Mouse (Mus musculus) adrenal gland, adult 18-20 months (tissue): Measurements from ENCODE around the gene Lgals1. TPM values are rescaled to one million over a fixed set of nuclear protein-coding genes. Genes with fewer than 3 reads are reported as not detected.

Experiments used
- DNase-seq, 2 experiments: peaks; one replicate each; pipeline ENCODE4 v3.0.0; 2021 to 2022; ENCODE audit warnings: low spot score in 2 of 2
- total RNA-seq, 2 experiments: library from RNA; stranded (reverse); gene quantifications; 1 replicate in 1 of 2; 2 replicates in 1 of 2; pipeline ENCODE4 v1.2.3; 2021

The Lgals1 gene
- total RNA-seq, 2 experiments from 2014 or later: 300 to 824 TPM

- peak; percentile 72 to 76 for DNase-seq
Observed at GRCm38 (mm10) chr15:78934784-78935320, 8.3 kb downstream of the Lgals1 start, which contains the start of gene Nol12. Gene Nol12 (plus strand): TSS chr15:78934933.

GRCm38 (mm10) chr15:78936403-78936802 lies 9.9 kb downstream of the Lgals1 start:
- DNase-seq: no peak

GRCm38 (mm10) chr15:78937311-78937710 lies 10.8 kb downstream of the Lgals1 start:
- DNase-seq: no peak

- DNase-seq: no peak
Observed at GRCm38 (mm10) chr15:78937963-78938362, 11.4 kb downstream of the Lgals1 start.

- no peak for DNase-seq
Observed at GRCm38 (mm10) chr15:78940325-78940724, 13.8 kb downstream of the Lgals1 start.

- peak; percentile 83 to 84 for DNase-seq
Observed at GRCm38 (mm10) chr15:78942663-78943062, 16.1 kb downstream of the Lgals1 start.

- DNase-seq: no peak
Observed at GRCm38 (mm10) chr15:78946232-78946631, 19.7 kb downstream of the Lgals1 start.

GRCm38 (mm10) chr15:78947657-78948056 lies 21.1 kb downstream of the Lgals1 start, which contains the start of gene Triobp:
Gene Triobp (plus strand): TSS chr15:78947724.
- DNase-seq: peak; percentile 69 to 75

- no peak for DNase-seq
Observed at GRCm38 (mm10) chr15:78948152-78948725, 21.7 kb downstream of the Lgals1 start.

- DNase-seq: no peak
Observed at GRCm38 (mm10) chr15:78948883-78949282, 22.4 kb downstream of the Lgals1 start.

- DNase-seq: no peak
Observed at GRCm38 (mm10) chr15:78955663-78956062, 29.1 kb downstream of the Lgals1 start.

- DNase-seq: no peak
Observed at GRCm38 (mm10) chr15:78956351-78956750, 29.8 kb downstream of the Lgals1 start.

- no peak for DNase-seq
Observed at GRCm38 (mm10) chr15:78957021-78957420, 30.5 kb downstream of the Lgals1 start.

- DNase-seq: no peak
Observed at GRCm38 (mm10) chr15:78959537-78959936, 33.0 kb downstream of the Lgals1 start.

- DNase-seq: peak in 1 of 2 experiments; percentile 49
Observed at GRCm38 (mm10) chr15:78960088-78960487, 33.6 kb downstream of the Lgals1 start.

- peak; percentile 68 to 73 for DNase-seq
Observed at GRCm38 (mm10) chr15:78962885-78963284, 36.4 kb downstream of the Lgals1 start.

GRCm38 (mm10) chr15:78971626-78972025 lies 45.1 kb downstream of the Lgals1 start:
- no peak for DNase-seq

- peak in 1 of 2 experiments; percentile 46 for DNase-seq
Observed at GRCm38 (mm10) chr15:78973950-78974349, 47.4 kb downstream of the Lgals1 start.

- DNase-seq: no peak
Observed at GRCm38 (mm10) chr15:78977676-78978159, 51.2 kb downstream of the Lgals1 start.

- peak in 1 of 2 experiments; percentile 62 for DNase-seq
Observed at GRCm38 (mm10) chr15:78978875-78979274, 52.4 kb downstream of the Lgals1 start.
